Mouse (Mus musculus): ENCODE results near the gene Zdhhc17.

Gene Zdhhc17

GRCm38 (mm10) chr10:110994761-110995160 is 15.2 kb downstream of the Zdhhc17 start:
- TF ChIP-seq POU5F1 (IDR thresholded peaks at IDR 0.05; ENCODE audit: borderline replicate concordance, low read length), result no peak
- no peak for TF ChIP-seq NANOG (IDR thresholded peaks at IDR 0.05; ENCODE audit: borderline replicate concordance, low read length)
- TF ChIP-seq CTCF (conservative IDR thresholded peaks at IDR 0.05; ENCODE audit: low read length), result no peak
- peaks cover 34% of the 10 kb centered on the region for H3K9me3 ChIP-seq (ENCODE audit: low read length)
- peaks cover 17% of the 10 kb centered on the region for H3K36me3 ChIP-seq (ENCODE audit: insufficient read depth, low read length)
- no peak overlapping the region for H3K4me3 ChIP-seq (replicated peaks; ENCODE audit: low read length)
- H3K4me1 ChIP-seq (replicated peaks; ENCODE audit: low read depth, low read length), result peaks cover 26% of the 10 kb centered on the region
- H3K27me3 ChIP-seq (ENCODE audit: insufficient read depth, low read length), result no peaks in the 10 kb centered on the region

- Histone ChIP-seq H3K9me3 (ENCODE audit: low read length) (peaks cover 19% of the 10 kb centered on the region), H3K4me1 (replicated peaks; ENCODE audit: low read depth, low read length) (peaks cover 34% of the 10 kb centered on the region), H3K27me3 (ENCODE audit: insufficient read depth, low read length) (no peaks in the 10 kb centered on the region), H3K4me3 (replicated peaks; ENCODE audit: low read length) (no peak overlapping the region), H3K36me3 (ENCODE audit: insufficient read depth, low read length) (peaks cover 8% of the 10 kb centered on the region)
- TF ChIP-seq CTCF (conservative IDR thresholded peaks at IDR 0.05; ENCODE audit: low read length) (no peak), NANOG (IDR thresholded peaks at IDR 0.05; ENCODE audit: borderline replicate concordance, low read length) (no peak), POU5F1 (IDR thresholded peaks at IDR 0.05; ENCODE audit: borderline replicate concordance, low read length) (no peak)
Measured at GRCm38 (mm10) chr10:110993249-110993648, 16.7 kb downstream of the Zdhhc17 start.

DNA sequence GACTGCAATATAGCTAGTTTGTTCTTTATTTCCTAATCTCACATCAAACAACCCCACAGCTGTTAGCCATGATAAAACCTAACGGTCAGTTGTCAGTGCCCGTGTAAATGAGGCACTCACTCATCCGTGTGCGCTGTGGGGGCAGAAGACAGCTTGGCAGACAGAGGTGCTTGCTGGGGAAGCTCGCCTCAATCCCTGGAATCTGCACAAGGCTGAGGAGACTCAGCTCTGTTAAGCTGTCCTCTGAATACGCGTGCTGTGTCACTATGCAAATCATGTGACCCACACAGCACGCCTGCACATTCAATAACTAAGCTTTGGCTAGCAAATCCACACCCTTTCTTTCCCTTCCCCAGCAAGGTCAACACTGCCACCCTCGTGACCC is 17.9 kb downstream of the Zdhhc17 start:
- TF ChIP-seq POU5F1 (IDR thresholded peaks at IDR 0.05; ENCODE audit: borderline replicate concordance, low read length) (no peak), CTCF (conservative IDR thresholded peaks at IDR 0.05; ENCODE audit: low read length) (no peak), NANOG (IDR thresholded peaks at IDR 0.05; ENCODE audit: borderline replicate concordance, low read length) (no peak)
- peaks cover 7% of the 10 kb centered on the region for H3K9me3 ChIP-seq (ENCODE audit: low read length)
- H3K27me3 ChIP-seq (ENCODE audit: insufficient read depth, low read length), result no peaks in the 10 kb centered on the region
- no peaks in the 10 kb centered on the region for H3K36me3 ChIP-seq (ENCODE audit: insufficient read depth, low read length)
- no peak overlapping the region for H3K4me3 ChIP-seq (replicated peaks; ENCODE audit: low read length)
- peaks cover 34% of the 10 kb centered on the region for H3K4me1 ChIP-seq (replicated peaks; ENCODE audit: low read depth, low read length)

DNA sequence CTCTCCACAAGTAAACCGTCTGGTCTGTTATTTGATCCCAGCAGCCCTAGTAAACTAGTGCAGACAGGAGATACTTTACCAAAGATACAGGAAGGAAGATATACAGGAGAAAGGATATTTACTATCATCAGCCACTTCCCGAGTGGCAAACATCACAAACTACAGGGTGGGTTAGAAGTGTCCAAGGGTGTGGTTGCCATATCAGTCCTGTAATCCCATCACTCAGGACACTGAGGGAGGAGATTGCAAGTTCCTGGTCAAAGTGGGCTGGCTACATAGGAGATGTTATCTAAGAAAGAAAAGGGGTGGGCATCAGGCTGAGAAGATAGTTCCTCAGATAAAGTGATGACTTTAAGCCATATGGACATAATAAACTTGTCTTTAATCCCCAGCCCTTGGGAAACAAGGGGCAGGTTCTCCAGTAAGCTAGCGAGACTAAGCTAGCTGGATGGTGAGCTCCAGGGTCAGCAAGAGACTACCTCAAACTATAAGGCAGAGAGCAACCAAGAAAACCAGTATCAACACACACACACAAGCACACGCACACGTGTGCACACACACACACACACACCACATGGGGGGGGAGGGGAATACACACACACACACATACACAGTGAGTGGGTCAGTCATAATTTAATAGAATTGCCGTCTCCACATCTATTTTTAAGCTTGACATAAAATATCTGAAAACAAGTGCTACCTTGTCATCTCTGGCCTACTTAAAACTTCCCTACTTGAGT is 18.5 kb downstream of the Zdhhc17 start:
- peaks cover 39% of the 10 kb centered on the region for H3K4me1 ChIP-seq (replicated peaks; ENCODE audit: low read depth, low read length)
- TF ChIP-seq POU5F1 (IDR thresholded peaks at IDR 0.05; ENCODE audit: borderline replicate concordance, low read length) (no peak), NANOG (IDR thresholded peaks at IDR 0.05; ENCODE audit: borderline replicate concordance, low read length) (no peak), CTCF (conservative IDR thresholded peaks at IDR 0.05; ENCODE audit: low read length) (no peak)
- H3K36me3 ChIP-seq (ENCODE audit: insufficient read depth, low read length), result no peaks in the 10 kb centered on the region
- peaks cover 1% of the 10 kb centered on the region for H3K9me3 ChIP-seq (ENCODE audit: low read length)
- H3K27me3 ChIP-seq (ENCODE audit: insufficient read depth, low read length), result no peaks in the 10 kb centered on the region
- H3K4me3 ChIP-seq (replicated peaks; ENCODE audit: low read length), result no peak overlapping the region

DNA sequence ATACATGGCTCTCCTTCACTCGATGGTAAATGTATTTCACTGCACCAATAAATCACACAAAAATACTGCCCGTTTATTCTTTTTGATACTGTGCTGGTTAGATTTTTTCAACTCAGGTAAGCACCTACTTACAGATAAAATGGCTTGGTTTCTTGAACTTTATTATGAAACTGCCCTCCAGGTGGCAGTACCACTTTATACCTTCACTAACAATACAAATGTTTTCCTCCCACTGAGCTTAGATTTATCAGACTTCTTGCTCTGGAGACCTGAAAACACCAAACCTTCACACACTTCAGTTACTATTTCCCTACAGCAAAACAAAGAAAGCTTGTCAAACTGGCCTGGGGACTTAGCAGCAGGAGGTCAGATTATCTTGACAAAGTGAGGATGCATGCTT is 20.2 kb downstream of the Zdhhc17 start:
- no peaks in the 10 kb centered on the region for H3K27me3 ChIP-seq (ENCODE audit: insufficient read depth, low read length)
- no peaks in the 10 kb centered on the region for H3K36me3 ChIP-seq (ENCODE audit: insufficient read depth, low read length)
- H3K9me3 ChIP-seq (ENCODE audit: low read length), result no peaks in the 10 kb centered on the region
- no peak overlapping the region for H3K4me3 ChIP-seq (replicated peaks; ENCODE audit: low read length)
- H3K4me1 ChIP-seq (replicated peaks; ENCODE audit: low read depth, low read length), result peaks cover 41% of the 10 kb centered on the region
- no peak for TF ChIP-seq POU5F1 (IDR thresholded peaks at IDR 0.05; ENCODE audit: borderline replicate concordance, low read length)
- TF ChIP-seq CTCF (conservative IDR thresholded peaks at IDR 0.05; ENCODE audit: low read length), result no peak; the same call in 1 of the 2 replicates
- TF ChIP-seq NANOG (IDR thresholded peaks at IDR 0.05; ENCODE audit: borderline replicate concordance, low read length), result no peak

GRCm38 (mm10) chr10:110986682-110987081 is 23.3 kb downstream of the Zdhhc17 start:
- Histone ChIP-seq H3K4me1 (replicated peaks; ENCODE audit: low read depth, low read length) (peaks cover 30% of the 10 kb centered on the region), H3K4me3 (replicated peaks; ENCODE audit: low read length) (peak overlapping the region; percentile 29), H3K36me3 (ENCODE audit: insufficient read depth, low read length) (no peaks in the 10 kb centered on the region), H3K27me3 (ENCODE audit: insufficient read depth, low read length) (no peaks in the 10 kb centered on the region), H3K9me3 (ENCODE audit: low read length) (no peaks in the 10 kb centered on the region)
- TF ChIP-seq NANOG (IDR thresholded peaks at IDR 0.05; ENCODE audit: borderline replicate concordance, low read length) (no peak), POU5F1 (IDR thresholded peaks at IDR 0.05; ENCODE audit: borderline replicate concordance, low read length) (no peak), CTCF (conservative IDR thresholded peaks at IDR 0.05; ENCODE audit: low read length) (no peak)

DNA sequence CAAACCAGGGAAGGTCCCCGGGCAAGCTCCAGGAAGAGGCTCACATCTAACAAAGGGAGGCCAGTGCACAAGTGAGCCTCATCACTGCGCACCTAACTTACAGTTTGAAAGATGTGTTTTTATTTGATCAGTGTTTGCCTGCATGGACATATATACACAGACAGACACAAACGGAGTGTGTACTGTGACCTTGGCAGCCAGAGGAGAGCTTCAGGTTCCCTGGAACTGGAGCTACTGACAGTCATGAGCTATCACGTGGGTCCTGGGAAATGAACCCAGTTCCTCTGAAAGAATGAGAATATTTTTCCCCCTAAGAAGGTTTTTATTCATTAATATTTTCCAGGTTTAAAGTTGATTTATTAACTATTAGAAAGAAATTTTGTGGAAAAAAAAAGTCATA is 27.2 kb downstream of the Zdhhc17 start:
- Histone ChIP-seq H3K9me3 (ENCODE audit: low read length) (no peaks in the 10 kb centered on the region), H3K4me3 (replicated peaks; ENCODE audit: low read length) (no peak overlapping the region), H3K4me1 (replicated peaks; ENCODE audit: low read depth, low read length) (peaks cover 21% of the 10 kb centered on the region), H3K27me3 (ENCODE audit: insufficient read depth, low read length) (no peaks in the 10 kb centered on the region), H3K36me3 (ENCODE audit: insufficient read depth, low read length) (peaks cover 17% of the 10 kb centered on the region)
- TF ChIP-seq POU5F1 (IDR thresholded peaks at IDR 0.05; ENCODE audit: borderline replicate concordance, low read length) (no peak), NANOG (IDR thresholded peaks at IDR 0.05; ENCODE audit: borderline replicate concordance, low read length) (no peak), CTCF (conservative IDR thresholded peaks at IDR 0.05; ENCODE audit: low read length) (no peak)

DNA sequence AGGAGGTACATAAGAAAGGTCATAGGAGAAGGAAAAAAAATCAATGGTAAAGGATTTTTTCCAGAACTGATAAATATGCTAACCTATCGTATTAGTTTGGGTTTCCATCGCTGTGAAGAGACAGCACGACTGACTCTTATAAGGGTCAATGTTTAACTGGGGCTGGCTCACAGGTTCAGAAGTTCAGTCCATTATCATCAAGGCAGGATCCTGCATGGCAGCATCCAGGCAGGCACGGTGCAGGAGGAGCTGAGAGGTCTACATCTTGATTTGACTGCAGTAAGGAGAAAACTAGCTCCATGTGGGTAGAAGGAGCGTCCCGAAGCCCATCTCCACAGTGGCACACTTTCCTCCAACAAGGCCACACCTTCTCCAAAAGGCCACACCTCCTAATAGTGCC is 29.5 kb downstream of the Zdhhc17 start:
- H3K4me1 ChIP-seq (replicated peaks; ENCODE audit: low read depth, low read length), result peaks cover 27% of the 10 kb centered on the region
- TF ChIP-seq CTCF (conservative IDR thresholded peaks at IDR 0.05; ENCODE audit: low read length) (no peak), NANOG (IDR thresholded peaks at IDR 0.05; ENCODE audit: borderline replicate concordance, low read length) (no peak), POU5F1 (IDR thresholded peaks at IDR 0.05; ENCODE audit: borderline replicate concordance, low read length) (no peak)
- H3K4me3 ChIP-seq (replicated peaks; ENCODE audit: low read length), result no peak overlapping the region
- H3K9me3 ChIP-seq (ENCODE audit: low read length), result no peaks in the 10 kb centered on the region
- peaks cover 17% of the 10 kb centered on the region for H3K36me3 ChIP-seq (ENCODE audit: insufficient read depth, low read length)
- H3K27me3 ChIP-seq (ENCODE audit: insufficient read depth, low read length), result no peaks in the 10 kb centered on the region

DNA sequence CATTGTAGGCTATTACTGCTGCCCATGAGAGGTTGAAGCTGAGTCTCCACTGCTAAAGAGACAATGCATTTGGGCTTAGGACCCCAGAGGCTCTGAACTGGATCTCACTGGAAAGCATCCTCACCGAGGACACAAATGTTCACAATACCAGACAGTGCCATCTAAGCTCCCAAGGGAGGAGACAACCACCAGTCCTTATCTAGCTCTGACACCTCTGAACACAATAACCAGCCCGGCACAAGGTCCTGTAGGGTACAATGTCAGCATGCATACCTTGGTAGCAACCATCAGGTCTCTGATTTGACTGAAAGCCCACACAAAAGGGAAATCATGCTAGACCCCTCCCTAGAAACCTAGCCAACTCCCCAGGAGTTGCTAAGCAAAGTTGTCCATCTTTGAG is 30.5 kb downstream of the Zdhhc17 start:
- TF ChIP-seq POU5F1 (IDR thresholded peaks at IDR 0.05; ENCODE audit: borderline replicate concordance, low read length) (no peak), NANOG (IDR thresholded peaks at IDR 0.05; ENCODE audit: borderline replicate concordance, low read length) (no peak)
- peaks cover 27% of the 10 kb centered on the region for H3K4me1 ChIP-seq (replicated peaks; ENCODE audit: low read depth, low read length)
- no peaks in the 10 kb centered on the region for H3K27me3 ChIP-seq (ENCODE audit: insufficient read depth, low read length)
- H3K36me3 ChIP-seq (ENCODE audit: insufficient read depth, low read length), result peaks cover 23% of the 10 kb centered on the region
- no peak overlapping the region for H3K4me3 ChIP-seq (replicated peaks; ENCODE audit: low read length)
- H3K9me3 ChIP-seq (ENCODE audit: low read length), result no peaks in the 10 kb centered on the region
